Mouse (Mus musculus): ENCODE results near the gene Olfr578. TPM values are rescaled to one million over a fixed set of nuclear protein-coding genes. Genes with fewer than 3 reads are reported as not detected.

The Olfr578 gene
- not detected for polyA plus RNA-seq (2014; fragmentation: Illumina TruSeq; extraction: RNeasy Lipid Tissue Mini Kit (QIAGEN cat#74804); ENCODE audit: low read depth, low replicate concordance)

GRCm38 (mm10) chr7:102989224-102989623 is at the start of gene Olfr578:
Gene Olfr578 (minus strand): TSS chr7:102989324.

GRCm38 (mm10) chr7:103037724-103038123 is 48.6 kb upstream of the Olfr578 start, which contains the start of gene Olfr582:
Gene Olfr582 (plus strand): TSS chr7:103038024.

GRCm38 (mm10) chr7:102975843-102976242 is 13.3 kb downstream of the Olfr578 start, which contains the start of gene Olfr577:
Gene Olfr577 (minus strand): TSS chr7:102975943.

GRCm38 (mm10) chr7:102962360-102962759 is 26.8 kb downstream of the Olfr578 start, which contains the start of gene Olfr576:
Gene Olfr576 (plus strand): TSS chr7:102962660.

GRCm38 (mm10) chr7:102958593-102958992 is 30.5 kb downstream of the Olfr578 start, which contains the start of gene Olfr575:
Gene Olfr575 (minus strand): TSS chr7:102958775.

GRCm38 (mm10) chr7:102948167-102948566 is 41.0 kb downstream of the Olfr578 start, which contains the start of gene Olfr574:
Gene Olfr574 (plus strand): TSS chr7:102948467.

GRCm38 (mm10) chr7:102942475-102942874 is 46.6 kb downstream of the Olfr578 start, which contains the start of gene Olfr573-ps1:
Gene Olfr573-ps1 (minus strand): TSS chr7:102942575.

Other genes with a start within 250 kb of the Olfr578 start
- not detected for gene Olfr560, start 230.0 kb downstream of the Olfr578 start, polyA plus RNA-seq (2014; fragmentation: Illumina TruSeq; extraction: RNeasy Lipid Tissue Mini Kit (QIAGEN cat#74804); ENCODE audit: low read depth, low replicate concordance)
- 0.97 TPM for gene Olfr78, start 229.9 kb downstream of the Olfr578 start, polyA plus RNA-seq (2014; fragmentation: Illumina TruSeq; extraction: RNeasy Lipid Tissue Mini Kit (QIAGEN cat#74804); ENCODE audit: low read depth, low replicate concordance)
- not detected for gene Olfr561, start 218.1 kb downstream of the Olfr578 start, polyA plus RNA-seq (2014; fragmentation: Illumina TruSeq; extraction: RNeasy Lipid Tissue Mini Kit (QIAGEN cat#74804); ENCODE audit: low read depth, low replicate concordance)
- not detected for gene Olfr564, start 185.8 kb downstream of the Olfr578 start, polyA plus RNA-seq (2014; fragmentation: Illumina TruSeq; extraction: RNeasy Lipid Tissue Mini Kit (QIAGEN cat#74804); ENCODE audit: low read depth, low replicate concordance)
- not detected for gene Olfr566, start 130.6 kb downstream of the Olfr578 start, polyA plus RNA-seq (2014; fragmentation: Illumina TruSeq; extraction: RNeasy Lipid Tissue Mini Kit (QIAGEN cat#74804); ENCODE audit: low read depth, low replicate concordance)
- gene Olfr568, start 112.2 kb downstream of the Olfr578 start, polyA plus RNA-seq (2014; fragmentation: Illumina TruSeq; extraction: RNeasy Lipid Tissue Mini Kit (QIAGEN cat#74804); ENCODE audit: low read depth, low replicate concordance), result not detected
- not detected for gene Olfr569, start 98.4 kb downstream of the Olfr578 start, polyA plus RNA-seq (2014; fragmentation: Illumina TruSeq; extraction: RNeasy Lipid Tissue Mini Kit (QIAGEN cat#74804); ENCODE audit: low read depth, low replicate concordance)
- gene Olfr570, start 94.7 kb downstream of the Olfr578 start, polyA plus RNA-seq (2014; fragmentation: Illumina TruSeq; extraction: RNeasy Lipid Tissue Mini Kit (QIAGEN cat#74804); ENCODE audit: low read depth, low replicate concordance), result not detected
- gene Olfr571, start 71.8 kb downstream of the Olfr578 start, polyA plus RNA-seq (2014; fragmentation: Illumina TruSeq; extraction: RNeasy Lipid Tissue Mini Kit (QIAGEN cat#74804); ENCODE audit: low read depth, low replicate concordance), result not detected
- gene Olfr572, start 64.9 kb downstream of the Olfr578 start, polyA plus RNA-seq (2014; fragmentation: Illumina TruSeq; extraction: RNeasy Lipid Tissue Mini Kit (QIAGEN cat#74804); ENCODE audit: low read depth, low replicate concordance), result not detected
- gene Olfr573-ps1, start 46.7 kb downstream of the Olfr578 start, polyA plus RNA-seq (2014; fragmentation: Illumina TruSeq; extraction: RNeasy Lipid Tissue Mini Kit (QIAGEN cat#74804); ENCODE audit: low read depth, low replicate concordance), result not detected
- gene Olfr574, start 40.9 kb downstream of the Olfr578 start, polyA plus RNA-seq (2014; fragmentation: Illumina TruSeq; extraction: RNeasy Lipid Tissue Mini Kit (QIAGEN cat#74804); ENCODE audit: low read depth, low replicate concordance), result not detected
- not detected for gene Olfr575, start 30.5 kb downstream of the Olfr578 start, polyA plus RNA-seq (2014; fragmentation: Illumina TruSeq; extraction: RNeasy Lipid Tissue Mini Kit (QIAGEN cat#74804); ENCODE audit: low read depth, low replicate concordance)
- not detected for gene Olfr576, start 26.7 kb downstream of the Olfr578 start, polyA plus RNA-seq (2014; fragmentation: Illumina TruSeq; extraction: RNeasy Lipid Tissue Mini Kit (QIAGEN cat#74804); ENCODE audit: low read depth, low replicate concordance)
- not detected for gene Olfr577, start 13.4 kb downstream of the Olfr578 start, polyA plus RNA-seq (2014; fragmentation: Illumina TruSeq; extraction: RNeasy Lipid Tissue Mini Kit (QIAGEN cat#74804); ENCODE audit: low read depth, low replicate concordance)
- gene Olfr582, start 48.7 kb upstream of the Olfr578 start, polyA plus RNA-seq (2014; fragmentation: Illumina TruSeq; extraction: RNeasy Lipid Tissue Mini Kit (QIAGEN cat#74804); ENCODE audit: low read depth, low replicate concordance), result not detected
- gene Olfr583, start 62.0 kb upstream of the Olfr578 start, polyA plus RNA-seq (2014; fragmentation: Illumina TruSeq; extraction: RNeasy Lipid Tissue Mini Kit (QIAGEN cat#74804); ENCODE audit: low read depth, low replicate concordance), result not detected
- gene Olfr584, start 92.6 kb upstream of the Olfr578 start, polyA plus RNA-seq (2014; fragmentation: Illumina TruSeq; extraction: RNeasy Lipid Tissue Mini Kit (QIAGEN cat#74804); ENCODE audit: low read depth, low replicate concordance), result not detected
- not detected for gene Olfr585, start 108.4 kb upstream of the Olfr578 start, polyA plus RNA-seq (2014; fragmentation: Illumina TruSeq; extraction: RNeasy Lipid Tissue Mini Kit (QIAGEN cat#74804); ENCODE audit: low read depth, low replicate concordance)
- gene Olfr586, start 136.3 kb upstream of the Olfr578 start, polyA plus RNA-seq (2014; fragmentation: Illumina TruSeq; extraction: RNeasy Lipid Tissue Mini Kit (QIAGEN cat#74804); ENCODE audit: low read depth, low replicate concordance), result not detected
- gene Olfr588-ps1, start 151.6 kb upstream of the Olfr578 start, polyA plus RNA-seq (2014; fragmentation: Illumina TruSeq; extraction: RNeasy Lipid Tissue Mini Kit (QIAGEN cat#74804); ENCODE audit: low read depth, low replicate concordance), result not detected
- gene Olfr589, start 167.0 kb upstream of the Olfr578 start, polyA plus RNA-seq (2014; fragmentation: Illumina TruSeq; extraction: RNeasy Lipid Tissue Mini Kit (QIAGEN cat#74804); ENCODE audit: low read depth, low replicate concordance), result not detected
- gene Olfr591, start 189.0 kb upstream of the Olfr578 start, polyA plus RNA-seq (2014; fragmentation: Illumina TruSeq; extraction: RNeasy Lipid Tissue Mini Kit (QIAGEN cat#74804); ENCODE audit: low read depth, low replicate concordance), result not detected
- not detected for gene Olfr592, start 195.5 kb upstream of the Olfr578 start, polyA plus RNA-seq (2014; fragmentation: Illumina TruSeq; extraction: RNeasy Lipid Tissue Mini Kit (QIAGEN cat#74804); ENCODE audit: low read depth, low replicate concordance)
- gene Olfr593, start 222.5 kb upstream of the Olfr578 start, polyA plus RNA-seq (2014; fragmentation: Illumina TruSeq; extraction: RNeasy Lipid Tissue Mini Kit (QIAGEN cat#74804); ENCODE audit: low read depth, low replicate concordance), result not detected
- gene Olfr594, start 227.7 kb upstream of the Olfr578 start, polyA plus RNA-seq (2014; fragmentation: Illumina TruSeq; extraction: RNeasy Lipid Tissue Mini Kit (QIAGEN cat#74804); ENCODE audit: low read depth, low replicate concordance), result not detected

Data from kidney, adult 10 weeks (tissue).